Mouse (Mus musculus): Measurements from ENCODE around the gene Tmem175.
"Not testable (repeated sequence)": the region's sequence is repeated elsewhere in the genome, so short reads cannot be mapped to it uniquely, and the experiment has no call there.

The Tmem175 gene

DNA sequence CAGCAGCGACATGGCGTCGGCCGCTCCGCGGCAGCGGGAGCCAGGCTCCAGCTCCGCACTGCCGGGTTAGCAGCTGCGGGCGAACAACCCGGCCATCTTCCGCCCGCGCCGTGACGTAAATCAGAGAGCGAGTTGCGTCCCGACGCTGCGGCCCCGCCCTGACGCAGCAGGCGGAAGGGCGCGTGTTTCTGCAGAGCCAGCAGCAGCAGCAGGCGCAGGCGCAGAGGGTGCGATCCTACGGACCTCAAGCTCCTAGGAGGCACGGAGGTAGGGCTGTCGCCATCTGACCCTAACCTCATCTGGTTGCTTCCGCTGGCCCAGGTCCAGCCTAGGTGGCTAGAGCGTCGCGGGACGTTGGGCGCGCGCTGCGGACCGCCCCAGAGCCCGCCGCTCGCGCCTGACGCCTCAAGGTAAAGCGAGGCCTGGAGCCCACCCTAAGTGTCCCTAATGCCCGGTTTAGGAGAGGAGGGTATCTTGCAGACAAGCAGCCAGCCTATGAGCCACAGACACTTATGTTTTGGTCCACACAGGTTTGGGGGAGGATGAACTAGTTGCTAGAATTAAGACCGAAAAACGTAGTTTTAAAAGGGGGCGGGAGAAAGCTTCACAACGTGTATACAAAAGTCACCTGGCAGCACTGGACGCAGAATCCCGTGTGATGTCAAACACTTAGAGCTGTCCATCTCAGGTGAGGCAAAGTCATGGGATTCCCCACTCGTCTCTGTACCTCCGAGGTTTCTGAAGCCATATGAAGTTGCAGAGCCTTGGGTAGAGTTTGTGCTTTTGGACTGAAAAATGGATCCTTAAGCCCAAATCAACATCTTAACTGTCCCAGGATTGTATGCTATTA is at the start of gene Tmem175, which contains the start of gene Gak:
Tmem175 (plus strand) TSS at position 137 of the 850 bp plus-strand sequence.
Gak (minus strand) TSS at position 122 of the 850 bp plus-strand sequence.
- DNase-seq (ENCODE audit: low spot score), result peak; percentile 71

DNA sequence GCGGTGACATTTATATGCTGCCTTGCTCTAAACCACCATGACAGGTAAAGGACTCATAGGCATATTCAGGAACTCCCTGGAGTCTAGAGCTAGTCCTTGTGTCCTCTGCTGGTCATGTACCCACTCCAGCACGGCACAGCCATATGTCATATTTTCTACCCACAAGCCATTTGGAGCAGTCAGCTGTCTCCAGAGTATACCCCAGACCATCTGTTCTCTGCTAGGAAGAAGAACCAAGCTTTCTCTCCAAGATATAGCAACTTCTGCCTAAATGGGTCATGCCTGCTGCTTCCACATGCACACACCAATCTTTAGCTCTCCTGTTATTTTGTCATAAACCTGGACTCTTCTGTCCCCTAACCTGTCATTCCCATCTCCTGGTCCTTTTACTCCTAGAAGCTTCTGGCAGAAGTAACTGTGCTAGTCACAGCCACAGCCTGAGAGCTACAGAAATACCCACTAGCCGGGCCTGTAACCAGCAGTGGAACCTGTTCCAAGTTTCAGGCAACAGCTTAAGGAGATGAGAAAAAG is 48.1 kb upstream of the Tmem175 start:
- peak; percentile 52 for DNase-seq (ENCODE audit: low spot score)

DNA sequence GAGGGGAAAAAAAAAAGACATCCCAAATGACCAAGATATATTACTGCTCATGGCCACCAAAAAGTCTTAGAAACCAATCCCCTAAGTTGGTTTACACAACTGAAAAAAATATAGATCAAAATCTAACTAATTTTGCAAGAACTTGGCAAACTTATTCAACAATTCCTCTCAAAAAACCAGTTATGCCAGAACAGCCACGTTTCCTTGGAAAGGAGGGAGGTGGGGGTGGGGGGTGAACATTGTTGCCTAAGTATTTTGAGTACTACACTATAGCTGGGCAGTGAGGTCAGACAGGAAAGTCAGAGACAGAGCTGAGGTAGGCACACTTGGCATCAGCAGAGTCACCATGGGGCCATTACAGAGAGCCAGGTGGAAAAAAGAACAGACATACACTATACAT is 29.6 kb upstream of the Tmem175 start:
- no peak for DNase-seq (ENCODE audit: low spot score)

DNA sequence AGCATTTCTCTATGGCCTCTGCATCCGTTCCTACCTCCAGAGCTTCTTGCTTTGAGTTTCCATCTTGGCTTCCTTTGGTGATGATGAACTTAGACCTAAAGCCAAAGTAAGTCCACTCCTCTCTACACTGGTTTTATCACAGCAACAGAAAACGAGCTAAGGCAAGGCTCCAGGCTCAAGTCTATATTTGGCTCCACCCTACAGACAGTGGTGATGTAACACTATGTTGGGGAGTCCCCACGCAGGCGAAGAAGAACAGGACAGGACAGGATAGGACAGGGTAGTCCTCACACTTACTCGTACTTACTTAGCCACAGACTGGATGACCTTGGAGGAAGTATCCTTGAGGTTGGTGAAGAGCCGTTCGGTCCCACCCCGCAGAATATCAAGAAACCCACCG is 27.0 kb upstream of the Tmem175 start:
- no peak for DNase-seq (ENCODE audit: low spot score)

DNA sequence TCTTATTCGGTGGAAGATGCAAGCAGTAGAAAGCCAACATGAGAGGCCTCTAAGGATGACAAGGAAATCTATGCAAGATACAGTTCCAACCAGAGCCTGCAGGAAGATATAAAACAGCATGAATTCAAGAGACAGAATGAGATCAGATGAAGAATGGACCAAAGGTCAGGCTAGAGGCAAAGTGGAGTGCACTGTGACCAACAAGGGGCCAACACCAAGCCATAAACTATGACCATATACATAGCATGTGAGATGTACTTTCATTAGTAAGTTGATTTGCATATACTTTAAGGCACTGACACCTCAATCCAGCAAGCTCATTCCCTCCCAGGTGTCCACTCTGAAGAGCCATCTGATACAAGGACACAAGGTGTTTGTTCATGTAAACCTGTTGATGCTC is 19.1 kb upstream of the Tmem175 start:
- no peak for DNase-seq (ENCODE audit: low spot score)

DNA sequence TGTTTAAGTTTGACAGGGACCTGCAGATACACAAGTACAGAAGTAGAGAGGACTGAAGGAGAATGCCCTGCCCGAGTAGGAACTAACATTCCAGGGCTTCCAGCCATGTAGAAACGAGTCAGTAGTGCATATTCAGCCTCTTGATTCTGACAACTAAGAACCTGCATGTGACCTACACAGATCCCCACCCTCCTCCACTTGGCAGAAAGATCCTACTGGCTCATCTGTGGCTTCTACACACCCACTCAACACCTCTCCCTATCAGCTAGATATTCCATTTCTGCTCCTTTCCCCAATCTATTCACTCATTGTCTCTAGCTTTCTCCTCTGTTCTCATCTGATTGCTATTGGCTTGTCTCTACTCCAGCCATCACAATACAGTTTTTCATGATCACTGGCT is 7.7 kb upstream of the Tmem175 start:
- no peak for DNase-seq (ENCODE audit: low spot score)

DNA sequence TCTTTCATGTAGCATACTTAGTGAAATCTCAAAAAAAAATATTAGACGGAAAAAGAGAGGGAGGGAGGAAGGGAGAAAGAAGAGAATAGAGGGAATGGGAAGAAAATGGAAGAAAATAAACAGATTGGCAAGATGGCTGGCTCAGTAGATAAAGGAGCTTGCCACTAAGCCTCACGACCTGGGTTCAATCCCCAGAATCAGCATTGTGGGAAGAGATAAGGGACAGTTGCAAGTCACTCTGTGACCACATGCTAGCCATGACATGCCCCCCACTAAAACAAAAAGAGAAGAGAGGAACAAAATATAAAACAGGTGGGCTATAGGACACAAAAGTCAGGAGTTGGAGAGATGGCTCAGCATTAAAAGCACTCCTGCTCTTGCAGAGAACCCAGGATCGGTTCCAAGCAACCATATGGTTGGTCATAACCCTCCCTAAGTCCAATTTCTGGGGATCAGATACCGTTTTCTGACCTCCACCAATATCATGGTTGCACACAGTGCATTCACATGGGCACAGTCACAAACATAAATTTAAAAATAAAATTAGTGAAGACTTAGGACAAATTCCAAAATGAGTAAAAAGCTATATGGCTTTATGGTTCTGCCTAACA is 3.4 kb upstream of the Tmem175 start:
- no peak for DNase-seq (ENCODE audit: low spot score)

DNA sequence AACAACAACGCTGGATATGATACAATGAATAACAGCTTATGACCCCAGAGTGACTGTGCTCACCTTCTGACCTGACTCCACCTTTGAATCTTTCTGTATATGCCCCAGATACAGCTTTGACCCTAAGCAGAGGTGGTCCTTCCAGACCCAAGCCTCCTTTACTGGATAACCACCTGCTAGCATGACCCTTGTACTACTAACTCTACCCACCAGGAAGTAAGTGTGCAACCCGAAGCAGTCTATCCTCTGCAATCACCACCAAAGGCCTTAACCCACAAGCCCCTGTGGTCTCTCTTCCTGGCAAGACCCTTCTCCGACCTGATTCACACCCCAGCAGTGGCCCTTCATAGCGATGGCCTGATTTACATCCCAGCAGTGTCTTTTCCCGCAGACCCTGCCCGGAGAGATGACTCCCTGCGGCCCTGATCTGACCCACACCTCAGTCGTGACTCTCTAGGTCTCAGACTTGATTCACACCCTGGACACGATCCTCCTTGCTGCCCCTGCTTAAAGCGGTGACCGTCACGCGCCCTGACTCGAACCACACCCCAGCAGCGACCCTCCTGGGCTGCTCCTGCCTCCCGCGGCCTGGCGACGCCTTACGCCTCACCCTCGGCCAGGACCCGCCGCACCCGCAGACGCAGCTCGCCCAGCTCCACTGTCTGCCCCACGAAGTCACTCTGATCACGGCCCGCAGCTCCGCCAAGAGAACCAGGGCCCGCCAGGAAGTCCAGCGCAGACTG is 508 bp upstream of the Tmem175 start:
- no peak for DNase-seq (ENCODE audit: low spot score)

DNA sequence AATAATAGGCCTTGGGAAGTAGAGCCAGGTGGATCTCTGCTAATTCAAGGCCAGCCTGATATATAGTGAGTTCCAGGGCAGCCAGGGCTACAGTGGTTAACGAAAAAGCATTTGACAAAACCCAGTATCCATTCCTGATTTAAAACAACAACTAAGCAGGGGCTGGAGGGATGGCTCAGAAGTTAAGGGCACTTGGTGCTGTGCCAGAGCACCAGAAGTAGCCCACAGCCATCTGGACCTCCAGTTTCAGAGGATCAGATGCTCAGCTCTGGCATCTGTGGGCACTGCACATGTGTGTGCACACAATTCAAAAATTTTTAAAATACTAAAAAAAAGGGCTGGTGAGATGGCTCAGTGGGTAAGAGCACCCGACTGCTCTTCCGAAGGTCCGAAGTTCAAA is 4.1 kb downstream of the Tmem175 start:
- no peak for DNase-seq (ENCODE audit: low spot score)

DNA sequence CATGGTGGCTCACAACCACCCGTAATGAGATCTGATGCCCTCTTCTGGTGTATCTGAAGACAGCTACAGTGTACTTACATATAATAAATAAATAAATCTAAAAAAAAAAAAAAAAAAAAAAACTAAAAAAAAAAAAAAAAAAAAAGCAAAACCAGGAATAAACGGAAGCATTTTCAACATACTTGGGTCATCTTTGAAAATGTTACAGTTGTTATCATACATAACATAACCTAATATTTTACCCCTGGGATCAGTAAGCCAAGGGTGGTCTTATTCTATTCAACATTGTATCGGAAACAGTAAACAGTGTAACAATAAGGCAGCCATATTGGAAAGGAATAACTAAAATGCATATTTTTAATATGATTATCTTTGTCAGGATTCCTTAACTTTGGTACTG is 4.5 kb downstream of the Tmem175 start:
- DNase-seq (ENCODE audit: low spot score), result not testable (repeated sequence)

DNA sequence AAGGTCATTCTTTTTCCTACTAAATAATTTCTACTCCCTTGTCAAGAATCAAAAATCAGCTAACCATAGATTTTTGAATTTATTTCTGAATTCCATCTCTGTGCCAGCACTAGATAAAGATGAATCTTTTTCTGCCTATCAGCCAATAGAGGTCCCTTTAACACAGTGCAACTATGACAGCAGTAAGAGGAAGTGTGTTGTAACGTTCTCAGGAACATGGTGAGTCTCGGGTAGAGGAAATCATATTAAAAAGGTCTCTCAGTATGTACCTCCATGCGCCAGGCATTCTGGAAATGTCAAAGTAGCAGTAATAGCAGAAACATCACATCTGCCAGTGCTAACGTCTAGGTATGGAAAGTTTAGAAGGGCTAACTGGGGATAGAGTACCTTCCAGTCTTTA is 6.6 kb downstream of the Tmem175 start:
- DNase-seq (ENCODE audit: low spot score), result no peak

DNA sequence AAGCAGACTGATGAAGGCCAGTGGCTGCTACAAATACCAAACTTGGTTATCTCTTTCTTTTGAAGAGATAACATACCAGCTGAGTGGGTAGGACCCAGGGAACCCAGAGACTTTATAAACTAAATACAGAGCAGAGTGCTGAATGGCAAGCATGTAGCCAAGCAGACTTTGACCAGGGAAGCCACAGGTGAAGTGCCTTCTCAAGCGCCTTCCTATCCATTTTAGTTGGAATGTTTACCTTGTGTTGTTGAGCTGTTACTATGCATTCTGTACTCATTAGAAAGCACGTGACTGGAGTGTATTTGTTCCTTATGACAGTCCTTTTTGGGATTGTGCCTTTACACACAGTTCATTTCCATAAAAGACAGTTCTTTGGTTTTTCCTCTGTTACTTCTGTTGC is 14.1 kb downstream of the Tmem175 start:
- no peak for DNase-seq (ENCODE audit: low spot score)

DNA sequence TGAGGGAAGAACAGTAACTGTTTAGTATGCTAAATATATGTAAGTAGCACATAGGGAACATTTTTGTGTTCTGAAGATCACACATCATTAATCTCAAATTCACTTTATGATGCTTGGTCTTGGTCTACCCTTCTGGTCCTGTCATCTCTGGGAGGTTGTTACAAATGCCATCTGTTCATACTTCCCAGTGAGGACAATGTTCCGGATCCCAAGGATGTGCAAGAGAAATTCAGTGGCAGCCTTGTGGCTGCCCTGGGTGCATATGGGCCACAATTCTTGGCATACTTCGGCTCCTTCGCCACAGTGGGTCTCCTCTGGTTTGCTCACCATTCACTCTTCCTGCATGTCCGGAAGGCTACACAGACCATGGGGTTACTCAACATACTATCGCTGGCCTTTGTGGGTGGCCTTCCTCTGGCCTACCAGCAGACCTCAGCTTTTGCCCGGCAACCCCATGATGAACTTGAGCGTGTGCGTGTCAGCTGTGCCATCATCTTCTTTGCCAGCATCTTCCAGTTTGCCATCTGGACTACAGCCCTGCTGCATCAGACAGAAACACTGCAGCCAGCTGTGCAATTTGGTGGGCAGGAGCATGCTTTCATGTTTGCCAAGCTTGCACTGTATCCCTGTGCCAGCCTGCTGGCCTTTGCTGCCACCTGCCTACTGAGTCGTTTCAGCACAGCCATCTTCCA is 16.2 kb downstream of the Tmem175 start:
- no peak for DNase-seq (ENCODE audit: low spot score)

DNA sequence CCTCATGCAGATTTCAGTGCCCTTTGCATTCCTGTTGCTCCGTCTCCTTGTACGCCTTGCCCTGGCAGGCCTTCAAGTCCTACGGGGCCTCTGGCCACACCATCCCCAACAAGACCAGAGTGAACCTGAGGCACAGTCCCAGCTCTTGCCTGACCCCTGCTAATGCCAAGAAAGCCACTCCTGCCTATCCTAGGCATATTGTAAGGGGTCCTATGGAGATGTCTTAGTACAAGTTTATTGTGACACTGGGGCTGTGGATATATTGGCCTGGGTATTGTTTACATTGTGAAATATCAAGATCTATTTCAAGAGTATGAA is 16.7 kb downstream of the Tmem175 start:
- DNase-seq (ENCODE audit: low spot score), result no peak

DNA sequence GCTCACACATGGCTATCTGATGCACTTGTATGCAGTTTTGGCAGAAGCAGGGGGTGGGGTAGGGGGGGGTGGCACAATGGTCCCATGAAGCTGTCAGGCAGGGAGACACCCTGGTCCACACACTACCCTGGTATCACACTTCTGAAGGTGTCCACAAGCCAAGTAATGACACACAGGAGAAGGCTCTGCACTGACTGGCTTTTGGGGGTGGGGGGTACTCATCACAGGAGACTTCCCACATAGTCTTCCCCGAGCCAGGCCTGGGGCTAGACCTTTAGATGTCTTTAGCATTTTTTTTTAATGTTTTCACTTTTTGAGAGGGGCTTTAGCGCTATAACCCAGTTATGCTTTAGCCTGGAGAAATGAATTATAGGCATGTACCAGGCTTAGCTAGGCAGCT is 17.7 kb downstream of the Tmem175 start:
- no peak for DNase-seq (ENCODE audit: low spot score)

DNA sequence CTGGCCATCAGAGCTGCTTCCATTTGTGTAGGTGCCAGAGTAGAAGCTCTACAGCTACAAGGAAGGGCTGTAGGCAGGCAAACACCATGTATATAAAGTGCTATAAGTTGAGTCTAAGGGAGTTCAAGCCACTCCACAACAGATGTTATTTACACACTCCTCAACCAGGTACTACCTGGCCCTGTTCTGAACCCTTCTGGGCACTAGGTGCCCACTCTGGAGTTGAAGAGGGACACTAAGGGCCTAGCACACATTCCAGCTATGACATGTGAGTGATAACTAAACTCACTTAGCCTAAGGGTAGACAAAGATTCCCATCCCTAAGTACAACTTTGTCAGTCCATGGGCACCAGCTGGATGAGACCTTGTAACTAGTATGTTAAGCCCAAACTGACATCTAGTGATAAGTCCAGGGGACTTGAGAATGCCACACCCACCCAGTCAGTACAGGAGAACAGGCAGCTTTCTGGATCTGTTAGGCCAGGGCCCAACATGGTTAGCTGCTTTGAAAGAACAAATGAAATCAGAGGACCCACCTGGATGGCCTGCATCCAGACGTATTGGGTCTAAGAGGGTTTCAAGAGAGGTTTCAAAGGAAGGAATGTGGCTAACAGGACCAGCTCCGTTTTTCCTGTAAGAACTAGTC is 18.4 kb downstream of the Tmem175 start:
- DNase-seq (ENCODE audit: low spot score), result no peak

DNA sequence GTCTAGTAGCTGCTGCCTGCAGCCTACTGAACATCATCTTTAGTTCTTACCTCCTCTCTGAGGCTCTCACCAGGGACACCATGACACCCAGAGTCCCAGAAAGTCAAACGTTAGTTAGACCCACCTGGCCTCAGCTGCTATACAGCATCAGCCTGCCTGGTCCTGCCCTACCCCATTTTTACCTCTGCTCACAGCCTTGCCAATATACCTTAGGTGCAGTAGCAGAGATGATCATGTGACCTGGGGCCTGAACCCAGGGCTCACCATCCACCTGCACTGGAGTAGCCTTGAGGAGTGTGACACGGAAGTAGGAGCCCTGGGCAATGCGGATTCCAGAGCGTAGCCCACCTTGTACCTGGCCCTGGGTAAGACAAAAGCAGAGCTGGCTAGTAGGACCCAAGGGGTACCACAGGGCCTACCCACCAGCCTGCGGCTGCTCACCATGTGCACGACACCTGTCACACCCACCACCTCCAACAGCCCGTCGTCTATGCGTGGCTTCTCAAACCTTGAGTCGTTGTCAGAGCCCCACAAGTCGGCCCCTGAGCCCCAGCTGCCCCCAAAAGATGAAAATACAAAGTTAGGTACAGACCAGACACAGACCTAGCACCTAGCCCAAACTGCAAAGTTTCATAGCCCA is 19.5 kb downstream of the Tmem175 start:
- DNase-seq (ENCODE audit: low spot score), result no peak

DNA sequence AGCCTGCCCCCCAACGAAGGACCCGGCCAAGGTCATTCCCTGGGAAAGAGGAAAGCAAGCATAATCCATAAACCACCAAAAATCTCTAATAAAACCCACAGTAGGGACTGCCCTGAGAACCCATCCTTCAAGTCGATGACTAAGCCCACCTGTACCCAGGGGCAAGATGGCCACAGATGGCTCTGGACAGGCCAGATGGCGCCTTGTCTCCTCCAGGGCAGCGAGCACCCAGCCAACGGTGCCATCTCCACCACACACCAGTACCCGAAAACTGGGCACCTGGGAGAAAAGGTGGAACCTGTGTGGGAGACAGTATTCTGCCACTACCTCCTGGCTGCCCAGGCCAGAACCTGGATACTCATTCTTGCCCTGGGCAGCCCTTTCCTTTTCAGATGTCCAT is 20.8 kb downstream of the Tmem175 start:
- no peak for DNase-seq (ENCODE audit: low spot score)

DNA sequence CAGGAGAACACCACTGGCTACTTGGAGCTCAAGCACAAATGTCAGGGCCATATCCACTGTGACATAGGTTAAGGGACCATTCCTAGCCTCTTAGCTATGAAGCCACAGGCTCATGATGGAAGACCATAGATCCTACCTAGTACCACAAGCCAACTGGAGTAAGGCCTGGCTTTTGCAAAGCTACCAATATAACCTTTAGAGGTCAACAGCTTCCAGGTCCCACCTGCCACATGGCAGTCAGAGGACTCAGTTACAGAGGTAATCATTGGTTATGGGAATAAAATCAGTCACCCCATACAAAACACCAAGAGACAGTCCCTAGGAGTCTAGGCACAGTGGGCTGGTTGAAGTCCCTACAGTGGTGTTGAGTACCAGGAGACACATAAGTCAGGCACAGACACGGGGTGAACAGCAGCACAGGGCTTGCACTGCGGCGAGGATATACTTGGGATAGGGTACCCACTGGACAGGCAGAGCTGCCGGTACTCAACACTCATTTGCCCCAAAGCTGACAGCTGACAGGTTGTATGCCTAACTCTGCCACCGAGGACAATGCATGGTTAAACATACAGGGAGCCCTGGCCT is 21.7 kb downstream of the Tmem175 start:
- no peak for DNase-seq (ENCODE audit: low spot score)

DNA sequence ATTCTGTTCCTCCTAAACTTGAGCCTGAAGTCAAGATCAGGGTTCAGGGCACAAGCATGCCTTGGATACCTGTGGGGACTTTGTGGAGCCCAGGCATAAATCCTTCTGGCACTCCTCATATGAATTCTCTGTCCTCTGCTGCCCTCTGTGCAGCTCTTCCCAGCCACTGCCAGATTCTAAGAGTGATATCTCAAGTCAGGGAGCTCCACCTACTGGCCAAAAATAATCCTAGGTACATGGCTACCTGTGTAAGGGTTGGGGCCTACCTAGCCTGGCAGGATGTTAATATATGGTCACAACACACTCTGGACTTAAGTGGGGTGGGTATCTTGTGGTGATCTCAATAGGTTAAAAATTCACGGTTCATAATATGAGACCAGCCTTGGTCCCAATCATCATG is 22.3 kb downstream of the Tmem175 start:
- DNase-seq (ENCODE audit: low spot score), result no peak

DNA sequence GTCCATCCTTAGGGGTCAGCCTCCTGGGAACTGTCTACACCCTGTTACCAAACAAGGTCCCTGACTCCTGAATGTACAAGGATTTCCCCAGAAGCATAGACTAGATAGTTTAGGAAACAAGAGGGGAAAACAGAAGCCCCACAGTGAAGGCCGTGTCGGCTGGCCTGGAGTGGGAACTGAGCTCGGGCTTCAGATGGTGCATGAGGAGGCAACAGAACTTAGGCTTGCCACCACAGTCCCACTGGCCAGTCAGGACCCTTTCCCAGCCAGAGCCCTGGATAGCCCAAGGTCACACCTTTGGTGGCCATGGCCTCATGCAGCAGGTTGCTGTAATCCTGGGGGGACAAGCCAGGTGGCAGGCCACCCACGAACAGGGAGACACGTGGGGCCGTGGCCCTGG is 23.8 kb downstream of the Tmem175 start:
- no peak for DNase-seq (ENCODE audit: low spot score)

Data from layer of hippocampus, adult 9-10 months (tissue).